Mouse (Mus musculus): ENCODE data around the gene Cntn6. TPM values are rescaled to one million over a fixed set of nuclear protein-coding genes. Genes with fewer than 3 reads are reported as not detected.

The Cntn6 gene
- polyA plus RNA-seq, 1 experiment from 2014 or later: 20.0 TPM

DNA sequence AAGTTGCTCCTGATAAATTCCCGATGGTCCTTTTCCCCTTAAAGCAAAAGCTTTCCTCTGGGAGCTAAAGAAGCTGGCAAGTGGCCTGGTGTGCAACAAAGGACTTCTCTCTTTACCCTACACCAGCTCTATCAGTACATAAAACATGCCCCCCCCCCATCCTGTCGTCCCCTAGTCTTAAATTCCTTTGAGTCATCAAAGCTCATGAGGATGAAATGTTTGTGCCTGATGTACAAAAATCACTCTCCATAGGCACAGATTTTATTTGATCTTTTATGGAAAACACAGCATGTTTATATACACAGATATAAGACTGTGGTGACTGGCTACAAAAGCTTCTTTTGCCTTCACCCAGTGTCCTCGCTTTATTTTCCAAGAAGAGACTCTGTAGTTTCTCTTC lies 112.6 kb downstream of the Cntn6 start:
- no peaks in the 10 kb centered on the region for H3K36me3 ChIP-seq
- H3K4me3 ChIP-seq (replicated peaks): no peak overlapping the region
- ATAC-seq (ENCODE audit: low FRiP score): no peak
- WGBS: 38% methylated on average over 3 of the region's 3 CpGs
- peaks cover 8% of the 10 kb centered on the region for H3K4me1 ChIP-seq
- H3K4me2 ChIP-seq: no peak overlapping the region
- H3K9me3 ChIP-seq (replicated peaks): no peaks in the 10 kb centered on the region
- H3K27ac ChIP-seq (replicated peaks): no peak overlapping the region
- no peaks in the 10 kb centered on the region for H3K27me3 ChIP-seq (replicated peaks)
- H3K9ac ChIP-seq (replicated peaks): no peak overlapping the region

DNA sequence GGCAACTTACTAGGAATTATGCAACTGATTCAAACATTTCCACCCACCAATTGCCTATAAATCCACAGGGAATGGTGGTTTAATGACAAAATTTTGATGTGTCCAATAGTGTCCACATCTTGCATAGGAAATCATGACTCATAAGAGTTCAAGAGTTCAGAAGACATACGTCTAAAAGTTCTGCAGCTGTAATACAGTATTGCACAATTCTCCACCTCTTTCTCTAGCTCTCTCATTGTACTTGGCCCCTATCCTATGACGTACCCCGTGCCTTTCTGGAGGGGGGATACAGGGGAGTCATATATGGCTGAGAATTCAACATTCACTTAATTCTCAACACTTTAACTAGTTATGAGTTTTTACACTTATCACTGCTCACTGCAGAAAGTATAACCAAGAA lies 160.9 kb downstream of the Cntn6 start:
- ATAC-seq (ENCODE audit: low FRiP score): no peak
- H3K4me3 ChIP-seq (replicated peaks): no peak overlapping the region
- H3K27me3 ChIP-seq (replicated peaks): no peaks in the 10 kb centered on the region
- H3K27ac ChIP-seq (replicated peaks): no peak overlapping the region
- H3K4me2 ChIP-seq: no peak overlapping the region
- H3K9me3 ChIP-seq (replicated peaks): no peaks in the 10 kb centered on the region
- H3K4me1 ChIP-seq: no peaks in the 10 kb centered on the region
- H3K9ac ChIP-seq (replicated peaks): no peak overlapping the region
- WGBS: 66% methylated on average over 3 of the region's 3 CpGs
- no peaks in the 10 kb centered on the region for H3K36me3 ChIP-seq

DNA sequence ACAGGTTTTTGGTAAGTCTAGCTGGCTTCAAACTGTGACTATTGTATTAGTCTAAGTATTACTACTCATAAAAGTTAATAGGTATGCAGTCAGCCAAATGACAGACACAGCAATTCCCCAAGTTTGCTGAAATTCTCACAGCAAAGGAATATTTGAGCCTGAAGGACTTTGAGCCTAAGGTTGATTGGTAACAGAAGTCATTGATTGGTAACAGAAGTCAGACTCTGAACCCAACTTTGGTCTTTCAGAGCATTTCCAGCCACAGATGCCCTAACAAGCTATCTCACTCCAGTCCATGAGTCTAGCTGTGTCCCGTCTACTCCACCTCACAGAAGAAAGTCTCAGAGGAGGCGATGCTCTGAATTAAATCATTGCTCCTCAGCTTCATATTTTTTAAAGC lies 176.1 kb downstream of the Cntn6 start:
- WGBS: 91% methylated on average over 2 of the region's 2 CpGs
- no peaks in the 10 kb centered on the region for H3K4me1 ChIP-seq
- no peak overlapping the region for H3K27ac ChIP-seq (replicated peaks)
- no peak overlapping the region for H3K9ac ChIP-seq (replicated peaks)
- ATAC-seq (ENCODE audit: low FRiP score): no peak
- no peaks in the 10 kb centered on the region for H3K27me3 ChIP-seq (replicated peaks)
- H3K36me3 ChIP-seq: no peaks in the 10 kb centered on the region
- no peaks in the 10 kb centered on the region for H3K9me3 ChIP-seq (replicated peaks)
- H3K4me2 ChIP-seq: no peak overlapping the region
- no peak overlapping the region for H3K4me3 ChIP-seq (replicated peaks)

DNA sequence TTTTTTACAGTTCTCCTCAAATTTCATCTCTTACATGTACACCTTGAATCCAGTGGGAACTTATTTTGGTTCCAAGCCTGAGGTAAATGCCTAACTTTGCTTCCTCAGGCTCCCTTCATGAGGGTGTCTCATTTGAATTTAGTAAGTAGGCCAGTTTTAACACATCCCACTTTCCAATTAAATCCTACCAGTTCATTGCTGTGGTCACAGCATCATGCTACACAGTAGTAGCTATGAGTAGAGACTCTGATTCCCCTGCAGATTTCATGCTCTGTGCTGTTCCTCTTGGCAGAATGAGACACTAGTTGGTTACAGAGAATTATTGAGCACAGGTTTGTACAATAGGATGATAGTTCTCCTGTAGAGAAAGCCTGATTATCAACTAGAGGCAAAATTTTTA lies 181.7 kb downstream of the Cntn6 start:
- no peak for ATAC-seq (ENCODE audit: low FRiP score)
- Histone ChIP-seq H3K27me3 (replicated peaks) (no peaks in the 10 kb centered on the region), H3K36me3 (no peaks in the 10 kb centered on the region), H3K27ac (replicated peaks) (no peak overlapping the region), H3K4me2 (no peak overlapping the region), H3K4me1 (no peaks in the 10 kb centered on the region), H3K9ac (replicated peaks) (no peak overlapping the region), H3K9me3 (replicated peaks) (no peaks in the 10 kb centered on the region), H3K4me3 (replicated peaks) (no peak overlapping the region)

DNA sequence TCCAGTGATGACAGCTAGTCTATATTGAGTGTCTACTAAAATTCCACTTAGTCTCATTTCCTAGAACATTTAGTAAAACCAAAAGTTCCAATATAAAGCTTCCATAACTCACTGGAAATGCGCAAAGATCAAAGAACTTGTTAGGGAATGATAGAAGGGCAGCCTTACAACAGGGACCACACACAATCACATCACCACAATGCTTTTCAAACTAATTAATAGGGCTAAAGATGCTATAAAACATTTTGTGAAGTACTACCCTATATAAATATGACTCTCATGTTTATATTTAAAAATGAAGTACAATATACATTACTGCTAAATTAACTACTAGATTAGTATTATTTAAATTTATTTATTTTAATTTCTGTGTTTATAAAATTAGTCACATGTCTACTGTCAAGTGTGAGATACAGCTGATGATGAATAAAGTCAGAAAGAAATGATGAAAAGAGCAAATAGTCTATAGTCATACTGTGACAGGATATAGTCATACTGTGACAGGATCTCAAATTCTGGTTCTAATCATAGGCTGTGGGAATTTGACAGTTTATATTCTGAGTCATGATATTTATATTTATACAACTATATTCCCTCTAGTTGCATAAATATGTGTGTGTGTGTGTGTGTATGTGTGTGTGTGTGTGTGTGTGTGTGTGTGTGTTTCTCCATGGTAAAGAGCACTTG lies 187.4 kb downstream of the Cntn6 start:
- WGBS: 95% methylated on average over 1 of the region's 1 CpGs
- no peak for ATAC-seq (ENCODE audit: low FRiP score)

DNA sequence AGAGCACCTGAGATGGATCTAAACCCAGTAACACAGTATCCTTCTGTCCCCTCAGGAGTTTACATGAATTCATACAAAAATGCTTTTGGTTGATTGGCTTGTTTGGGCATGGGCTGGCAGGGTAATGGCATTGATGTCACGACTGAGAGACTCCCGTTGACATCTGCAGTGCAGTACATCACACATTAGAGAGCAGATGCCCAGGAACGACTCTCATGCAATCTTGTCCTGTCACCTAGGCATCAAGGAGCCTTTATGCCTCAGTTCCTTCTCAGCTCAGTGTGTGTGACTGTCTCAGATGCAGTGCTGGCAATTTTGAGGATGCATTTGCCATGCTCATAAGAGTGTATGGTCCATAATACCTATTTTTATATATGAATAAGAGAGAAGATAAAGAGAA lies 195.4 kb downstream of the Cntn6 start:
- no peak for ATAC-seq (ENCODE audit: low FRiP score)

More for the DNA sequence above, 187.4 kb downstream of the Cntn6 start:
- Histone ChIP-seq H3K9ac (replicated peaks) (no peak overlapping the region), H3K4me3 (replicated peaks) (no peak overlapping the region), H3K27ac (replicated peaks) (no peak overlapping the region), H3K4me2 (no peak overlapping the region), H3K9me3 (replicated peaks) (no peaks in the 10 kb centered on the region), H3K4me1 (no peaks in the 10 kb centered on the region), H3K36me3 (no peaks in the 10 kb centered on the region), H3K27me3 (replicated peaks) (no peaks in the 10 kb centered on the region)

DNA sequence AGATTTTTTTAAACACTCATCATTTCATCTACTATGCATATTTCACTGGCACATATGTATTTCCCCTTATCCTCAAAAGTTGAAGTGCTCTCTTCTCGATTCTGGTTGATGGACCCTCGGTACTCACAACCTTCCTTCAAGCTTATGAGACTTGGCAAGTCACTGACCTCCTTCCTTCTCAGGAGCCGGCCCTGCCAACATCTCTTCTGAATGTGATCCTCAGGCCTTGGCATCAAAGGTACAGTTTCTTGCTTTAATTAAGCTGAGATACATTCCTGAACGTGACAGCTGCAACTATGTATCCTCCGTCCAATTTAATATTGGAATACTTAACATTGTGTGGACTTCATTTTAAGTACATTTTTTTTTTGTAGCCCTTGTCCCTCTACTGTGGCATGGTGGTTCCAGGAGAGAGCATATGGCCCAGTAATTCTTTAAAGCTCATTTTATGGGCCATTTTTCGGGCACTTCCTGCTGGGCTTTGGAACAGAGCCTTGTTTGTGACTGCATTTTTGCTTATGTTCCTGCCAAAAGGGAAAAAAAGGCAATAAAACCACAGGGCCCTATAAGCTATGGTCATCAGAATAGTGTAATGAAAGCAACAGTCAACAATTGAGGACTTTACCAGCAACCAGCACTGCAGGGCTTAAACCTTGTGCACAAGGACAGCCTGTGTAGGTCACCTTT lies 196.0 kb downstream of the Cntn6 start:
- no peak for ATAC-seq (ENCODE audit: low FRiP score)

More for the DNA sequence above, 195.4 kb downstream of the Cntn6 start:
- H3K4me3 ChIP-seq (replicated peaks): no peak overlapping the region
- H3K9ac ChIP-seq (replicated peaks): no peak overlapping the region
- H3K9me3 ChIP-seq (replicated peaks): no peaks in the 10 kb centered on the region
- H3K27me3 ChIP-seq (replicated peaks): no peaks in the 10 kb centered on the region
- no peaks in the 10 kb centered on the region for H3K4me1 ChIP-seq
- no peak overlapping the region for H3K4me2 ChIP-seq
- 69% methylated on average over 3 of the region's 3 CpGs for WGBS
- H3K36me3 ChIP-seq: no peaks in the 10 kb centered on the region
- H3K27ac ChIP-seq (replicated peaks): no peak overlapping the region

DNA sequence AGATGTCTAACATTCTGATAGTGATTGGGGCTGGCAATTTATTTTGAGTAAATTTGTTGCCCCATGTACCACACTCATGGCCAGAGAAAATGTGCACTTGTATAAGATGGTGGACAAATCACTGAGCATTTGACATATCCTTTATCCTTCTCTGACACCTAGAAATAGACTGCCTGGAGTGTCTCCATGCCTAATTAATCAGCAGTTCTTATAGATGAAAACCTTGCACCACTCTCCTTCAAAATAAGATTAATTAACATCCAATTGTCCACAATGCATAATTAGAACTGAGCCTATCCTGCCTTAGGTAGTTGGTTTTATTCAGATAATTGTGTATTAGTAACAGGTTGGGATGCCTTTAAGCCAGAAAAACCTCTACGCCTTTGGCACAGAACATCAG lies 236.0 kb downstream of the Cntn6 start:
- Histone ChIP-seq H3K9me3 (replicated peaks) (no peaks in the 10 kb centered on the region), H3K4me3 (replicated peaks) (no peak overlapping the region), H3K4me1 (no peaks in the 10 kb centered on the region), H3K36me3 (no peaks in the 10 kb centered on the region), H3K27me3 (replicated peaks) (no peaks in the 10 kb centered on the region), H3K9ac (replicated peaks) (no peak overlapping the region), H3K27ac (replicated peaks) (no peak overlapping the region), H3K4me2 (no peak overlapping the region)
- no peak for ATAC-seq (ENCODE audit: low FRiP score)
- 79% methylated on average over 1 of the region's 1 CpGs for WGBS

More for the DNA sequence above, 196.0 kb downstream of the Cntn6 start:
- Histone ChIP-seq H3K9me3 (replicated peaks) (no peaks in the 10 kb centered on the region), H3K9ac (replicated peaks) (no peak overlapping the region), H3K27me3 (replicated peaks) (no peaks in the 10 kb centered on the region), H3K36me3 (no peaks in the 10 kb centered on the region), H3K4me2 (no peak overlapping the region), H3K27ac (replicated peaks) (no peak overlapping the region), H3K4me1 (no peaks in the 10 kb centered on the region), H3K4me3 (replicated peaks) (no peak overlapping the region)
- WGBS: 71% methylated on average over 6 of the region's 6 CpGs

DNA sequence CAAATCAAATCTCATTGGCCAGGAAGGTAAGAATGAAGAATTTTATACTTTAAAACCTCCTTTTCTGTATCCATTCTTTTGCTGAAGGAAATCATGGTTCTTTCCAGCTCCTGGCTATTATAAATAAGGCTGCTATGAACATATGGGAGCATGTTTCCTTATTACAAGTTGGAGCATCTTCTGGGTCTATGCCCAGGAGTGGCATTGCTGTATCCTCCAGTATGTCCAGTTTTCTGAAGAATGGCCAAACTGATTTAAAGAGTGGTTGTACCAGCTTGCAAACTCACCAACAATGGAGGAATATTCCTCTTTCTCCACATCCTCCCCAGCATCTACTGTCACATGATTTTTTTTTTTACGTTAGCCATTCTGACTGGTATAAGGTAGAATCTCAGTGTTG lies 241.7 kb downstream of the Cntn6 start:
- Histone ChIP-seq H3K27me3 (replicated peaks) (no peaks in the 10 kb centered on the region), H3K27ac (replicated peaks) (no peak overlapping the region), H3K4me2 (no peak overlapping the region), H3K4me1 (no peaks in the 10 kb centered on the region), H3K36me3 (no peaks in the 10 kb centered on the region), H3K9me3 (replicated peaks) (no peaks in the 10 kb centered on the region), H3K9ac (replicated peaks) (no peak overlapping the region), H3K4me3 (replicated peaks) (no peak overlapping the region)
- ATAC-seq (ENCODE audit: low FRiP score): no peak
- WGBS: 100% methylated on average over 1 of the region's 1 CpGs

DNA sequence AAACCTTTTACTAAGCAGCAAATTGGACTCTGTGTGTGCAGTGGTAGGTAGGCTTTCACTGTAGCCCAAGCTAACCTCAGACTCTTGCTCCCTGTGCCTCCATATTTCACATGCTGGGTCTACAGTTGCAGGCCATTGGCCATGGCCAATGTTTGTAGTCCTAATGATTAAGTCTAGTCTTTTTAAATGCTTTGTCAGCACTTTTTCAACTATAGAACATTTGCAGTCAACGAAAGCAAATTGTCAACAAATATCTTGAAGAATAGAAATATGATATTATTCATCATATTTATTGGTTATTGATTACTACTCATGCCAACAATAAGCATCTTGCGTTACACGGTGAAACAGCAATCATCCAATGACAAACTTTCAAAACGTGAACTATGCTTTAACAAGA lies 246.4 kb downstream of the Cntn6 start:
- 91% methylated on average over 4 of the region's 4 CpGs for WGBS
- no peaks in the 10 kb centered on the region for H3K27me3 ChIP-seq (replicated peaks)
- H3K4me2 ChIP-seq: no peak overlapping the region
- H3K27ac ChIP-seq (replicated peaks): no peak overlapping the region
- no peak for ATAC-seq (ENCODE audit: low FRiP score)
- H3K4me1 ChIP-seq: no peaks in the 10 kb centered on the region
- H3K9me3 ChIP-seq (replicated peaks): no peaks in the 10 kb centered on the region
- H3K36me3 ChIP-seq: no peaks in the 10 kb centered on the region
- H3K9ac ChIP-seq (replicated peaks): no peak overlapping the region
- no peak overlapping the region for H3K4me3 ChIP-seq (replicated peaks)

DNA sequence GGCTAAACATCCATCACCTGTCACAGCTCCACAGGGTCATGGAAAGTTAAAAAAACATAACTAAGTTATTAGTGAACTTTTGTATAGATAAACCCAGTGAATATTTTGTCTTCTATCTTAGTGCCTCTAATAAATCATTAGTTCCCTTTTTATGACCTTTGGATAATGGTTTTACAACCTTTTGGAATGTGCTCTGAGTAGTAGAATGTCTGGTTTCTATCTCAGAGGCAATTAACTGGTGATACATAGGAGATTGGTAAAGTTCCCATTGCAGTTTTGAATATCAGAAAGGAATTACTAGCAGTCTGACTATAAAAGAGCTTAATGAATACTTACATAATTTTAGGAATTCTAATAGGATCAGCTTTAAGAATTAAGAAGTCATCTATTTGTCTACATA lies 265.5 kb downstream of the Cntn6 start:
- Histone ChIP-seq H3K4me2 (no peak overlapping the region), H3K9ac (replicated peaks) (no peak overlapping the region), H3K27ac (replicated peaks) (no peak overlapping the region), H3K9me3 (replicated peaks) (no peaks in the 10 kb centered on the region), H3K4me3 (replicated peaks) (no peak overlapping the region), H3K4me1 (no peaks in the 10 kb centered on the region), H3K27me3 (replicated peaks) (no peaks in the 10 kb centered on the region), H3K36me3 (no peaks in the 10 kb centered on the region)
- no peak for ATAC-seq (ENCODE audit: low FRiP score)

DNA sequence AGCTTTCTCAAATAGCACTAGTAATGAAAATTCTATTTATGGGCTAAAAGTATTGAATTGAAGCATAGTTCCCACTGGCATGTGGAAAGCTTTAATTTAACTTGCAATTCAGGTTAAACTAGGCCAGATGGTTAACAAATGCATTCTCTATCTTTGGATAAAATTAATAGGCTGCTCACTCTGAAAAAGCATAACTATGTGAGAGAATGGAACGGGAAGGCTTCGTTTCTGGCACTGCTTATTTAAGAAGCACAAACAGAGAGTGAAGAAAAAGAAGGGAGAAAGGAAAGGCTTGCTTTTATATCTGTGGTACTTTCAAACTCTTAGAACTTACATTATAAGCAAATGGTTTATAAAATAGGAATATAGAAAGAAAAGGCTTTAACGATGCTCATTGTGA lies 268.6 kb downstream of the Cntn6 start:
- Histone ChIP-seq H3K4me2 (no peak overlapping the region), H3K27ac (replicated peaks) (no peak overlapping the region), H3K27me3 (replicated peaks) (no peaks in the 10 kb centered on the region), H3K36me3 (no peaks in the 10 kb centered on the region), H3K9me3 (replicated peaks) (no peaks in the 10 kb centered on the region), H3K4me3 (replicated peaks) (no peak overlapping the region), H3K9ac (replicated peaks) (no peak overlapping the region), H3K4me1 (no peaks in the 10 kb centered on the region)
- ATAC-seq (ENCODE audit: low FRiP score): no peak
- WGBS: 79% methylated on average over 3 of the region's 3 CpGs
